Mouse (Mus musculus): ENCODE measurements around the gene Ccdc12. TPM values are rescaled to one million over a fixed set of nuclear protein-coding genes. Genes with fewer than 3 reads are reported as not detected.

Ccdc12 gene
- polyA plus RNA-seq, 1 experiment: 25.9 TPM

DNA sequence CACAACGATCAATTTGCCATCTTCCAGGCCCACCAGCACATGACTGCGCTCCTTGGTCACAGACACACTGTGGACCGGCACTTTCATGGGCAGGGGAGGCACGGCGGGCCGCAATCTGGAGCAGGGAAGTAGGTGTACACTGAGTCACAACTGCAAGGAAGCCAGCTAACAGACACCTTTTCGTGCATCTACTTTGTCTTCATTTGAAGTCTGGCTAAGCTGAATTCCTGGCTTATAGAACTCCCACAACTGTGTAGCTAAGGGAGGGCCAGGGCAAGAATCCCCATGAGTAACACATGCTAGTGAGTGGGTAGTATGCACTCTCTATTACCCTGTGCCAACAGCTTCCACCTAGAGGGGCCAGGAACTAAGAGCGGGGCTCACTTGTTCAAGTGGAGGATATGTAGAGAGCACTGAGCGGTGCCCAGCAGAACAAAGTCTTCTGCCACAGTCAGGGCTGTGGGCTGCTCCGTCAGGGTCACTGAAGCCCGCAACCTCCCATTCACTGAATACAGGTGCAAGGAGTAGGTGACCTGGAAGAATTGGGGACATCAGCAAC lies 30.9 kb upstream of the Ccdc12 start:
- no peaks in the 10 kb centered on the region for H3K27me3 ChIP-seq (ENCODE audit: control insufficient read depth)
- H3K4me3 ChIP-seq (replicated peaks): peak overlapping the region; percentile 67
- H3K36me3 ChIP-seq (ENCODE audit: control insufficient read depth): peaks cover 14% of the 10 kb centered on the region
- peaks cover 17% of the 10 kb centered on the region for H3K4me1 ChIP-seq (ENCODE audit: control insufficient read depth)
- H3K9me3 ChIP-seq (ENCODE audit: control insufficient read depth, low read length): no peaks in the 10 kb centered on the region
- TF ChIP-seq GATA1 (IDR thresholded peaks at IDR 0.05; ENCODE audit: low read length): no peak
- no peak for TF ChIP-seq TAL1 (IDR thresholded peaks at IDR 0.05; ENCODE audit: low read length)

DNA sequence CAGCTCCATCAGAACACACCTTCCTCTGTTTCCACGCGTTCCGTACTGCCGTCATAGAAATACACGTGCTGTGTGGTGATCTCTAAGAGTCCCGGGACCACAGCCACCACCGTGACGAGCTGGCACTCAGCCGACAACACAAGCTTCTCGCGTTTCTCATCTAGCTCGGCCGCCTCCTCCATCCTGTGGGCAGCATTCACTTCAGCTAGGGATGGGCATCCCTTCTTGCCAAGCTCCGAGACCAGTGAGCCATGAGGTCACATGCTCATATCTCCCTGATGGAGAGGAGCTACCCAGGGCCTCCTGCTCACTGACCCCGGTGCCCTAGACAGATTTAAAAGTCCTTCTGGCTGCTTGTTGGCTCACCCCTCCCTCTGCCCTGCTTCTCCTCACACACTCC lies 26.1 kb upstream of the Ccdc12 start:
- TF ChIP-seq TAL1 (IDR thresholded peaks at IDR 0.05; ENCODE audit: low read length): no peak
- TF ChIP-seq GATA1 (IDR thresholded peaks at IDR 0.05; ENCODE audit: low read length): no peak
- H3K4me3 ChIP-seq (replicated peaks): no peak overlapping the region
- peaks cover 2% of the 10 kb centered on the region for H3K4me1 ChIP-seq (ENCODE audit: control insufficient read depth)
- no peaks in the 10 kb centered on the region for H3K9me3 ChIP-seq (ENCODE audit: control insufficient read depth, low read length)
- H3K27me3 ChIP-seq (ENCODE audit: control insufficient read depth): no peaks in the 10 kb centered on the region
- H3K36me3 ChIP-seq (ENCODE audit: control insufficient read depth): peaks cover 16% of the 10 kb centered on the region

DNA sequence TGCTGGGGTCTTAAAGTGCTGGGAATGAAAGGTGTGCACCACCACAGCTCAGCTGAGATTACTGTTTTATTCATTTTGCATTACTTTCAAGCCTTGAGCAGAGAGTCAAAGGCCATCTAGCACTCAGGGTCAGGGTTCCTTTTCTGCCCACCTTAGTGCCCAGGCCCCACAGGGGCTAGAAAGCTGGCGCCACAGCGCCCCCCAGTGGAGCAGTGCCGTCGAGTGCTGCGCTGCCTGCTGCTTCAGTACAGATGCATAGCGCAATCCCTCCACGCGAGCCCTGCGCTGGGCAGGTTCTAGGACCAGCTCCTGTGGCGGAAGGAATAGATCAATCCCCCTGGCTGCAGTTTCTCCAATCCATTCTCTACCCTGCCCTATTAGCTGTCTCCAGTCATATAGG lies 25.1 kb upstream of the Ccdc12 start:
- Histone ChIP-seq H3K4me3 (replicated peaks) (no peak overlapping the region), H3K9me3 (ENCODE audit: control insufficient read depth, low read length) (no peaks in the 10 kb centered on the region), H3K4me1 (ENCODE audit: control insufficient read depth) (no peaks in the 10 kb centered on the region), H3K27me3 (ENCODE audit: control insufficient read depth) (no peaks in the 10 kb centered on the region), H3K36me3 (ENCODE audit: control insufficient read depth) (peaks cover 16% of the 10 kb centered on the region)
- TF ChIP-seq TAL1 (IDR thresholded peaks at IDR 0.05; ENCODE audit: low read length) (no peak), GATA1 (IDR thresholded peaks at IDR 0.05; ENCODE audit: low read length) (no peak)

GRCm38 (mm10) chr9:110631651-110632275 lies 24.5 kb upstream of the Ccdc12 start:
- Histone ChIP-seq H3K9me3 (ENCODE audit: control insufficient read depth, low read length) (no peaks in the 10 kb centered on the region), H3K27me3 (ENCODE audit: control insufficient read depth) (no peaks in the 10 kb centered on the region), H3K4me3 (replicated peaks) (no peak overlapping the region), H3K36me3 (ENCODE audit: control insufficient read depth) (peaks cover 16% of the 10 kb centered on the region), H3K4me1 (ENCODE audit: control insufficient read depth) (no peaks in the 10 kb centered on the region)
- TF ChIP-seq TAL1 (IDR thresholded peaks at IDR 0.05; ENCODE audit: low read length) (no peak), GATA1 (IDR thresholded peaks at IDR 0.05; ENCODE audit: low read length) (no peak)

GRCm38 (mm10) chr9:110632671-110633070 lies 23.6 kb upstream of the Ccdc12 start:
- peaks cover 16% of the 10 kb centered on the region for H3K36me3 ChIP-seq (ENCODE audit: control insufficient read depth)
- TF ChIP-seq TAL1 (IDR thresholded peaks at IDR 0.05; ENCODE audit: low read length) (no peak), GATA1 (IDR thresholded peaks at IDR 0.05; ENCODE audit: low read length) (no peak)

GRCm38 (mm10) chr9:110633882-110634281 lies 22.4 kb upstream of the Ccdc12 start:
- Histone ChIP-seq H3K27me3 (ENCODE audit: control insufficient read depth) (no peaks in the 10 kb centered on the region), H3K36me3 (ENCODE audit: control insufficient read depth) (peaks cover 12% of the 10 kb centered on the region)

More at GRCm38 (mm10) chr9:110632671-110633070, 23.6 kb upstream of the Ccdc12 start:
- H3K4me3 ChIP-seq (replicated peaks): no peak overlapping the region
- H3K9me3 ChIP-seq (ENCODE audit: control insufficient read depth, low read length): no peaks in the 10 kb centered on the region
- no peaks in the 10 kb centered on the region for H3K4me1 ChIP-seq (ENCODE audit: control insufficient read depth)
- no peaks in the 10 kb centered on the region for H3K27me3 ChIP-seq (ENCODE audit: control insufficient read depth)

DNA sequence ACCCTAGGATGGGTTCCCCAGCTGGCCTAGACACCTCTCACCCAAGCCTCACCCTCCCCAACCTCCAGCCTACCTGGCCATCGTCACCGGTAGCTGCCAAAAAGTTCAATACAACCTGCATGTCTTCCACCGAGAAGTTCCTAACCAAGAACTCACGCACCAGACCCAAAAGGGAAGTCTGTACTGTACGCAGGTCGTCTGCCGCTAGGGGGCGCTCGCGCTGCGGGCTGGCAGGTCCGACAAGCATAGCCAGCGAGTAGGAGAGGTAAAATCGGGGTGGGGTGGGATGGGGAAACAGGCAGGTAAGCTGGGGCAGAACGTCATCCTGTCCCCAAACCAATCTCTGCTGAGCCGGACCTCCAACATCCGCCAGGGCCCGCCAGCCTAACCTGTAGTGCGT lies 21.1 kb upstream of the Ccdc12 start:
- Histone ChIP-seq H3K4me1 (ENCODE audit: control insufficient read depth) (no peaks in the 10 kb centered on the region), H3K4me3 (replicated peaks) (no peak overlapping the region), H3K9me3 (ENCODE audit: control insufficient read depth, low read length) (no peaks in the 10 kb centered on the region), H3K27me3 (ENCODE audit: control insufficient read depth) (no peaks in the 10 kb centered on the region), H3K36me3 (ENCODE audit: control insufficient read depth) (peaks cover 12% of the 10 kb centered on the region)
- no peak for TF ChIP-seq GATA1 (IDR thresholded peaks at IDR 0.05; ENCODE audit: low read length)
- TF ChIP-seq TAL1 (IDR thresholded peaks at IDR 0.05; ENCODE audit: low read length): no peak

More at GRCm38 (mm10) chr9:110633882-110634281, 22.4 kb upstream of the Ccdc12 start:
- TF ChIP-seq GATA1 (IDR thresholded peaks at IDR 0.05; ENCODE audit: low read length): no peak
- TF ChIP-seq TAL1 (IDR thresholded peaks at IDR 0.05; ENCODE audit: low read length): no peak
- Histone ChIP-seq H3K9me3 (ENCODE audit: control insufficient read depth, low read length) (no peaks in the 10 kb centered on the region), H3K4me1 (ENCODE audit: control insufficient read depth) (no peaks in the 10 kb centered on the region), H3K4me3 (replicated peaks) (no peak overlapping the region)

DNA sequence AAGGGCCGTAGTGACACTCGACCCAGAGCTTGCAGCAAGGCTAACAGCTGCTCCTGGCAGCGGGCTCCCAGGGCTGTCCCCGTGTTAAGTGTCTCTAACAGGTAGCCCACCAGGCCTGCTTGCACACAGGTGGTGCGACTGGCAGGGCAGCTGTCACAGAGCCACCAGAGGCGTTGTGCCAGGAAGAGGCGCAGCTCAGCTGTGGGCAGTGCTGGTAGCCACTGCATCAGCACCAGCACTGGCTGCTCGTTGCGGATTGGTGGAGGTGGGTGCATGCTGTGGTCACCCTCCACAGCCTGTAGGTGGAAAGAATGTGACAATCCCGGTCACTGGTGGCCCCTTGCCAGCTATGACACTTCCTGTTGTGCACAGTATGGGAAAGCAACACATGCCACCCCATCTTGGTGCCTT lies 17.7 kb upstream of the Ccdc12 start:
- no peaks in the 10 kb centered on the region for H3K4me1 ChIP-seq (ENCODE audit: control insufficient read depth)
- no peak overlapping the region for H3K4me3 ChIP-seq (replicated peaks)
- TF ChIP-seq GATA1 (IDR thresholded peaks at IDR 0.05; ENCODE audit: low read length) (no peak), TAL1 (IDR thresholded peaks at IDR 0.05; ENCODE audit: low read length) (no peak)
- H3K27me3 ChIP-seq (ENCODE audit: control insufficient read depth): no peaks in the 10 kb centered on the region
- peaks cover 5% of the 10 kb centered on the region for H3K36me3 ChIP-seq (ENCODE audit: control insufficient read depth)
- H3K9me3 ChIP-seq (ENCODE audit: control insufficient read depth, low read length): no peaks in the 10 kb centered on the region

GRCm38 (mm10) chr9:110641006-110641405 lies 15.3 kb upstream of the Ccdc12 start:
- Histone ChIP-seq H3K4me3 (replicated peaks) (no peak overlapping the region), H3K36me3 (ENCODE audit: control insufficient read depth) (peaks cover 3% of the 10 kb centered on the region; the same call in 1 of the 2 replicates), H3K27me3 (ENCODE audit: control insufficient read depth) (no peaks in the 10 kb centered on the region; the same call in 1 of the 2 replicates), H3K9me3 (ENCODE audit: control insufficient read depth, low read length) (no peaks in the 10 kb centered on the region), H3K4me1 (ENCODE audit: control insufficient read depth) (peaks cover 9% of the 10 kb centered on the region)
- no peak for TF ChIP-seq GATA1 (IDR thresholded peaks at IDR 0.05; ENCODE audit: low read length)
- no peak for TF ChIP-seq TAL1 (IDR thresholded peaks at IDR 0.05; ENCODE audit: low read length)

All from erythroblast, embryonic 14.5 days (primary cell).